Mouse (Mus musculus): ENCODE results near the gene Gm12258.

- TF ChIP-seq POLR2A (IDR thresholded peaks at IDR 0.05; ENCODE audit: low read depth, low read length): no peak
- TF ChIP-seq CTCF (IDR thresholded peaks at IDR 0.05; ENCODE audit: extremely low read depth, insufficient read depth, insufficient read length, insufficient replicate concordance): no peak
These were observed 17.2 kb upstream of the Gm12258 start for GRCm38 (mm10) chr11:58829764-58830163.
